Mouse (Mus musculus) olfactory bulb, adult 2 months (tissue): ENCODE results near the gene Pttg1ip.

Source experiments
- CTCF ChIP-seq: fragments of 200-500 bp; IDR thresholded peaks from 2 replicates; pipeline ENCODE4 v1.5.1; 2012; ENCODE audit warnings: low read depth, mild to moderate bottlenecking, low read length, moderate library complexity; ENCODE audit not compliant: insufficient read depth
- POLR2A ChIP-seq: fragments of 200-500 bp; IDR thresholded peaks from 2 replicates; pipeline ENCODE4 v1.6.1; 2012; ENCODE audit warnings: mild to moderate bottlenecking, low read depth, low read length, moderate library complexity; ENCODE audit not compliant: insufficient read depth

DNA sequence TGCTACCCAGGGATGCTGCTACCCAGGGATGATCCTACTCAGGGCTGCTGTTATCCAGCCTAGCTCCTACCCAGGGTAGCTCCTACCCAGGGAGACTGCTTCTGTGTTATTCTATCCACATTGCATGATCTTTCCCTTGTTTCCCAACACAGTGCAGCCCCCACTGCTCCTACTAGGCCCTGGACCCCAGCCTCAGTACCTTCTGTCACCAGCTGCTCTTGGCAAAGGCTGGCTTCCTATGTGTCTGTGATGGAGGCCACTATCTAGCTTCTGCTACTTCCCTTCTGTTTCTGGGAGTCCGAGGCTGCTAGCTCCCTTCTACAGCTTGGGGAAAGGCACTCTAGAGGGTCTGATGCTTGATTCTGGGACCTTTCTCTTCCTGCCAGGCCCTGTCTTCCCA lies 65.9 kb downstream of the Pttg1ip start:
- TF ChIP-seq CTCF = no peak
- TF ChIP-seq POLR2A = no peak
